Mouse (Mus musculus) hindbrain, postnatal 0 days (tissue): ENCODE data around the gene Nfatc2. TPM values are rescaled to one million over a fixed set of nuclear protein-coding genes. Genes with fewer than 3 reads are reported as not detected.

Source experiments
- ATAC-seq: fragments of 200-750 bp; cut with Nextera tagmentation; 2 replicates; pipeline ENCODE4 v1.8.0; 2017; ENCODE audit warnings: mild to moderate bottlenecking, moderate TSS enrichment, moderate library complexity
- DNase-seq: peaks from one replicate; pipeline ENCODE4 v3.0.0-alpha.2; 2015; ENCODE audit warnings: low spot score
- H3K27ac ChIP-seq: fragments of 300-500 bp; sonication (generic); 2 replicates; pipeline ENCODE4 v1.5.1; 2014; ENCODE audit warnings: mild to moderate bottlenecking
- H3K27me3 ChIP-seq: fragments of 300-500 bp; sonication (generic); 2 replicates; pipeline ENCODE4 v1.6.1; 2014; ENCODE audit warnings: low read length, mixed read lengths; ENCODE audit not compliant: insufficient read depth
- H3K36me3 ChIP-seq: fragments of 300-500 bp; sonication (generic); 2 replicates; pipeline ENCODE4 v1.6.1; 2014; ENCODE audit warnings: low read length, mixed read lengths; ENCODE audit not compliant: insufficient read depth
- H3K4me1 ChIP-seq: fragments of 300-500 bp; sonication (generic); 2 replicates; pipeline ENCODE4 v1.6.1; 2014; ENCODE audit warnings: antibody characterized with exemption, low read length, mixed read lengths; ENCODE audit not compliant: insufficient read depth
- H3K4me2 ChIP-seq: fragments of 300-500 bp; sonication (generic); 2 replicates; pipeline ENCODE4 v1.6.1; 2014; ENCODE audit warnings: low read depth, mild to moderate bottlenecking, low read length, moderate library complexity, mixed read lengths
- H3K4me3 ChIP-seq: fragments of 300-500 bp; sonication (generic); 2 replicates; pipeline ENCODE4 v1.5.1; 2014; ENCODE audit warnings: low read length
- H3K9ac ChIP-seq: fragments of 300-500 bp; sonication (generic); replicated peaks from 2 replicates; pipeline ENCODE4 v1.6.1; 2014; ENCODE audit warnings: mild to moderate bottlenecking, low read length, moderate library complexity, mixed read lengths
- H3K9me3 ChIP-seq: fragments of 300-500 bp; sonication (generic); 2 replicates; pipeline ENCODE4 v1.6.1; 2016; ENCODE audit warnings: low read length, mixed read lengths
- CTCF ChIP-seq: IDR thresholded peaks from 2 replicates; pipeline ENCODE4 v1.5.1; 2016; ENCODE audit warnings: antibody characterized with exemption, control low read depth, low read depth
- WGBS: fragments of 180-500 bp; shearing (Covaris S2); extraction: QIAGEN DNeasy Blood & Tissue Kit; methylation state at CpG from one replicate; pipeline ENCODE4 v1.1.7; 2014; 5-methylcytosine and 5-hydroxymethylcytosine counted together
- polyA plus RNA-seq: library from polyadenylated mRNA; unstranded; fragments of >200 nt; fragmentation: Nextera tagmentation; extraction: Ambion mirVana; gene quantifications from 2 replicates; pipeline ENCODE4 v1.2.1, GENCODE M21; 2015
- total RNA-seq: library from RNA; depleted of rRNA; stranded (reverse); fragments of >200 nt; gene quantifications from 2 replicates; pipeline ENCODE4 v1.2.3, GENCODE M21; 2014

Gene Nfatc2
- total and polyA plus RNA-seq, 2 experiments from 2014 or later: 6.5 to 8.5 TPM

- no peaks in the 10 kb centered on the region for H3K9me3 ChIP-seq
- H3K27ac ChIP-seq: no peak overlapping the region
- H3K4me3 ChIP-seq: no peak overlapping the region
- ATAC-seq (no peak), DNase-seq (no peak)
- H3K36me3 ChIP-seq: no peaks in the 10 kb centered on the region
- H3K27me3 ChIP-seq: no peaks in the 10 kb centered on the region
- H3K9ac ChIP-seq: no peak overlapping the region
- no peaks in the 10 kb centered on the region for H3K4me1 ChIP-seq
- TF ChIP-seq CTCF: no peak
- no peak overlapping the region for H3K4me2 ChIP-seq
- 84% methylated on average over 5 of the region's 5 CpGs for WGBS
Measured at GRCm38 (mm10) chr2:168514131-168514530, 87.3 kb downstream of the Nfatc2 start.

GRCm38 (mm10) chr2:168511529-168511928, 89.9 kb downstream of the Nfatc2 start:
- DNase-seq (no peak), ATAC-seq (no peak)
- no peaks in the 10 kb centered on the region for H3K4me1 ChIP-seq
- no peaks in the 10 kb centered on the region for H3K27me3 ChIP-seq
- no peak overlapping the region for H3K27ac ChIP-seq
- H3K9ac ChIP-seq: no peak overlapping the region
- no peak overlapping the region for H3K4me2 ChIP-seq
- no peaks in the 10 kb centered on the region for H3K36me3 ChIP-seq
- no peaks in the 10 kb centered on the region for H3K9me3 ChIP-seq
- H3K4me3 ChIP-seq: no peak overlapping the region
- 0 out of 2 replicates have a peak, but pooled peaks have one; percentile 10 for TF ChIP-seq CTCF

- no peaks in the 10 kb centered on the region for H3K4me1 ChIP-seq
- no peak overlapping the region for H3K27ac ChIP-seq
- H3K4me3 ChIP-seq: no peak overlapping the region
- H3K9me3 ChIP-seq: no peaks in the 10 kb centered on the region
- WGBS: 79% methylated on average over 13 of the region's 13 CpGs
- no peaks in the 10 kb centered on the region for H3K27me3 ChIP-seq
- TF ChIP-seq CTCF: no peak
- H3K36me3 ChIP-seq: no peaks in the 10 kb centered on the region
- H3K9ac ChIP-seq: no peak overlapping the region
- ATAC-seq (no peak), DNase-seq (no peak)
- H3K4me2 ChIP-seq: no peak overlapping the region
Measured at GRCm38 (mm10) chr2:168508469-168509198, 92.8 kb downstream of the Nfatc2 start.

- WGBS: 72% methylated on average over 27 of the region's 27 CpGs
Measured at GRCm38 (mm10) chr2:168504431-168505182, 96.8 kb downstream of the Nfatc2 start.

GRCm38 (mm10) chr2:168503735-168504134, 97.7 kb downstream of the Nfatc2 start:
- Histone ChIP-seq H3K27ac (no peak overlapping the region), H3K4me1 (no peaks in the 10 kb centered on the region), H3K27me3 (no peaks in the 10 kb centered on the region), H3K9ac (no peak overlapping the region), H3K4me3 (no peak overlapping the region), H3K9me3 (no peaks in the 10 kb centered on the region), H3K36me3 (no peaks in the 10 kb centered on the region), H3K4me2 (no peak overlapping the region)
- ATAC-seq: peak; percentile 54; the same call in 1 of the 2 replicates
- no peak for TF ChIP-seq CTCF
- peak; percentile 28 for DNase-seq
- WGBS: 59% methylated on average over 6 of the region's 6 CpGs

More at GRCm38 (mm10) chr2:168504431-168505182, 96.8 kb downstream of the Nfatc2 start:
- no peak overlapping the region for H3K4me2 ChIP-seq
- DNase-seq: no peak
- H3K9me3 ChIP-seq: no peaks in the 10 kb centered on the region
- H3K4me1 ChIP-seq: no peaks in the 10 kb centered on the region
- no peak overlapping the region for H3K4me3 ChIP-seq
- no peaks in the 10 kb centered on the region for H3K27me3 ChIP-seq
- no peak overlapping the region for H3K27ac ChIP-seq
- no peaks in the 10 kb centered on the region for H3K36me3 ChIP-seq
- no peak overlapping the region for H3K9ac ChIP-seq
- ATAC-seq: no peak
- no peak for TF ChIP-seq CTCF

GRCm38 (mm10) chr2:168500750-168501149, 100.7 kb downstream of the Nfatc2 start:
- H3K4me3 ChIP-seq: no peak overlapping the region

More at GRCm38 (mm10) chr2:168500750-168501149, 100.7 kb downstream of the Nfatc2 start:
- Histone ChIP-seq H3K27ac (no peak overlapping the region), H3K4me2 (no peak overlapping the region), H3K9me3 (no peaks in the 10 kb centered on the region), H3K9ac (no peak overlapping the region), H3K36me3 (no peaks in the 10 kb centered on the region), H3K4me1 (no peaks in the 10 kb centered on the region), H3K27me3 (no peaks in the 10 kb centered on the region)
- DNase-seq (no peak), ATAC-seq (no peak)
- 89% methylated on average over 6 of the region's 6 CpGs for WGBS
- TF ChIP-seq CTCF: no peak
